Mouse (Mus musculus): ENCODE results near the gene Pdik1l.
A peak's percentile ranks its signal among the peaks of the same experiment; 100 is the strongest.

Gene Pdik1l

DNA sequence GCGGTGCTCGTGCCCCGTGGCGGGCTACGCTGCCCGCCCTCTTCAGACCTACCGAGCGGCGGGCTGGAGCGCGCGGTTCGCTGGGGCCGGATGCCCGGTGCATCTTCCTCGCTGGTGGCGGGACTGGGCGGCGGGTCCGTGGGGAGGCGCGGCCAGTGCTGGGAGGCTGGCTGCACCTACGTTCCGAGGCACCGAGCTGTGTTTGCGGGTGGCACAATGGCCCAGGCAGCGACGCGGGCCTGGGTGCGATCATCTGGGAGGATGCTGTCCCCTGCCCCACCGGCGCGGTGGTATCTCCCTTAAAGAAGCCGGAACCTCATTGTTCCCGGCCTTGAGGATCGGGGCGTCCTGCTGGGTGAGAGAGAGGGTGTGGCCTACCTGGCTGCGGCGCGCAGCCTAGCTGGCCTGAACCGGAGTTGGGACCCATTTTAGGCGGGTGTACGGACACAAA lies at the start of gene Pdik1l:
Gene Pdik1l, minus strand, starts transcription at position 321 of the 451 bp plus-strand sequence.
- DNase-seq (ENCODE audit: extremely low read depth, low read depth) = peak; percentile 76

DNA sequence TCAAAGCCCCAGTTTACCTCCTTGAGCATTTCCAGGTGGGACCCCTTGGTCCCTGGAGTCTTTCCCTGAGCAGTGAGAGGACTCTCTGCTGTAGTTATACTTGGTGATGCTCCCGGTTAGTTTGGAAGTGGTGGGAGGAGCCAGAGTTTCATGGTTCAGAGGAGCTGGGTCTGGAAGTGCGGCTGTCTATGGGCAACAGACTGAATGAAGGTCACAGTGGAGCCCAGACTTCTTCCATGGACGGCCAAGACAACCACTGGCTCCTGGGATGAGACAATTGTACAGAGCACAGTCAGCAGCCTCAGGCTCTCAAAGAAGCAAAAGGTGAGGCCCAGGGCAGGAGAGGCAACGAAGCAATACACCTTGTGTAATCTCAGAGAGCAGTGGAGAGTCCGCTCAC lies 42.6 kb upstream of the Pdik1l start:
- no peak for DNase-seq (ENCODE audit: extremely low read depth, low read depth)

DNA sequence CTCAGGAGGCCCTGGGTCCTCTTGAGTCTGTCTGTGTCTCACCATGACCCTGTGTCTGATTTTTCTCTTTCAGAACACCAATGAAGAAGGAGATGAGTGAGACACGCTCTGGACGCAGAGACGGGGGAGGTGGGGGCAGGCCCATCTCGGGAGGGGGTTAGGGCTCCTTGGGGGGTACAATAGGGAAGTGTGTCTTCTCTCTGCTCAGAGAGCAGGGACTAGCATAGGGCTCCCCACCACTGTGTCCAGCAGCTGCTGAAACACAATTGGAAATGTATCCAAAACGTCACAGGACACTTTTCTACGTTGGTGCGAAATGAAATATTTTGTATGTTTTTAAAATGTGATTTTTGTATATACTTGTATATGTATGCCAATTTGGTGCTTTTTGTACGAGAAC lies 41.1 kb upstream of the Pdik1l start:
- no peak for DNase-seq (ENCODE audit: extremely low read depth, low read depth)

DNA sequence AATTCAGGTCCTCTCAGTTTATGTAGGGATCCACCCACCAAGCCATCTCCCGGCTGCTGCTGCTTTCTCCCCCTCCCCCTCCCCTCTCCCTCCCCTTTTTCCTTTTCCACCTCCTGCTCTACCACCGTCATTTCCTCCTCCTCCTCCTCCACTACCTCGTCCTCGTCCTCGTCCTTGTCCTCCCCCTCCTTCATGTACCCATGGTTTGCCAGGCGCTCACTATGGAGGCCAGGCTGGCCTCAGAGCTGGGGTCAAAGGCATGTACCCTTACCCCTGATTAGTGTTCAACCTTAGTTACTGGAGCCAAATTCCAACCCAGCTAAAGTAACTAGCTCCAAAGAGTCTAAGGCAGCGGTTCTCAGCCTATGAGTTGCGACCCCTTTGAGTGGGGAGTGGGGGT lies 40.5 kb upstream of the Pdik1l start:
- no peak for DNase-seq (ENCODE audit: extremely low read depth, low read depth)

DNA sequence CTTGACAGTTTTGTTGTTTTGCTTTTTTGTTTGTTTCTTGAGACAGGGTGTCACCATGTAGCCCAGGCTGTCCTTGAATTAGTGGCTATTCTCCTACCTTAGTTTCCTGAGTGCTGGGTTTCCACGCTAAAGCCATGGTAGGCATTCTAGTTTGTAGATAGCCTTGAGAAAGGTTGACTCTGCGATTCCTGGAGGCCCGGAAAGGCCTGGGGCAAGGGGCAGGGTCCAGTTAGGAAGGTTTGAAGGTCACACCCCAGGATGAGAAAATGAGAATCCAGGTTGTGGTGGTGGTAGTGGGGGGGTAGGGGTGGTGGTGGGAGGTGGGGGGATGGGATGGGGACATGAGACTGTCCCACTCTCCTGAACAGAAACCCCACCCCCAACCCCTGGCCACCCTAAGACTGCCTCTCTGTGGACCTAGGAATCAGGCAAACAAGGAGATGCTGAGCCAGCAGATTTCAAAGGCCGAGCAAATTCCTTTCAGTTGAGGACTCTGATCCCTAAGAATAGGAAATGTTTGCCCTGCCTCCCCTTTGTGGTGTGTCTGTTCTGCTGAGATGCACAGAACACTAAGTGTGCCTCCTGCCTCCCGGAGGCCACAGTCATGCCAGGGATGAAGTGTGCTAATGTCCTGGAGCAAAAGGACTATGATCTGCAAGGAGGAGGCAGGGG lies 39.3 kb upstream of the Pdik1l start:
- DNase-seq (ENCODE audit: extremely low read depth, low read depth) = no peak

DNA sequence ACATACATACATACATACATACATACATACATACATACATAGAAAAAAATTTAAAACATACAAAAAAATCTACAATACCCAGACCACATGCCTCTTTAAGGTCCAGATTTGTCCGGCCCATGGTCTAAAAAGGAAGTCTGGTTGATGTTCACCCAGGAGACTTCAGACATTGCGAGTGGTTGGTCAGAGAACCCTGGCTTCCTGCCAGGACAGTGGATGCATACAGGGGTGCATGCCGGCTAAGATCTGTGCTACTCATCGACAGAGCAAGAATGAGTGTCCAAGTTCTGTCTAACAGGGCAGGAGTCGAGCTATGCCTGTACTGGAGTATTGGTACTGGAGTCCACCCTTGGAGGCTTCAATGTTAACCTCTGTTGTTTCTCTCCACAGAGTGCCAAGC lies 37.0 kb upstream of the Pdik1l start:
- DNase-seq (ENCODE audit: extremely low read depth, low read depth) = no peak

DNA sequence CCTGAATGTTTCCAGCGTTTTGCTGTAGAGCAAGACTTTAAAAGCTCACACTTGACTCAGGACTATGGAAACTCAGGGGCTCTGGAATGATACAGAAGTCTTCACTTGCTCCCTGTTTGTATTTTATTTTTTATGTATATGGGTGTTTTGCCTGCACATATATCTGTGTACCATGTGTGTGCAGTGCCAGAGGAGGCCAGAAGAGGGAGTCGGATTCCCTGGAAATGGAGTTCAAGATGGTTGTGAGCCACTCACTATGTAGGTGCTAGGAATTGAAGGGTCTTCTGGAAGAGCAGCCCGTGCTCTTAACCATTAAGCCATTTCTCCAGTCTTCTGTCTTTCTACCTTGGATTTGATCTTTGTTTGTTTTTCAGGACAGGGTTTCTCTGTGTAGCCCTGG lies 33.8 kb upstream of the Pdik1l start:
- DNase-seq (ENCODE audit: extremely low read depth, low read depth) = no peak

DNA sequence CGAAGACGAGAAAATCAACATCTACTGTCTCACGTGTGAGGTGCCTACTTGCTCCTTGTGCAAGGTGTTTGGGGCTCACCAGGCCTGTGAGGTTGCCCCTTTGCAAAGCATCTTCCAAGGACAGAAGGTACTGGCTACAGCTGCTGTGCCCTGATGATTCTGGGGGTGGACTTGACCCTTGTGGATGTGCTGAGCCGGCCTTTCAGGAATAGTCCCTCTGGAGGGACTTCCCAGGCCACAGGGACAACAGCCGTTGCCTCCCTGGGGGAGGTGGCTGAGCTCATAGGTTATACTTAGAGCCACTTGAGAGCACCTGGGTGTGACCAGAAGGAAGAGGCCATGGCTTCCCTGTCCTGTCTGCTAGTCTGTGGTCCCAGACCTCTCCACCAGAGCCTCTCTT lies 32.0 kb upstream of the Pdik1l start:
- DNase-seq (ENCODE audit: extremely low read depth, low read depth) = no peak

DNA sequence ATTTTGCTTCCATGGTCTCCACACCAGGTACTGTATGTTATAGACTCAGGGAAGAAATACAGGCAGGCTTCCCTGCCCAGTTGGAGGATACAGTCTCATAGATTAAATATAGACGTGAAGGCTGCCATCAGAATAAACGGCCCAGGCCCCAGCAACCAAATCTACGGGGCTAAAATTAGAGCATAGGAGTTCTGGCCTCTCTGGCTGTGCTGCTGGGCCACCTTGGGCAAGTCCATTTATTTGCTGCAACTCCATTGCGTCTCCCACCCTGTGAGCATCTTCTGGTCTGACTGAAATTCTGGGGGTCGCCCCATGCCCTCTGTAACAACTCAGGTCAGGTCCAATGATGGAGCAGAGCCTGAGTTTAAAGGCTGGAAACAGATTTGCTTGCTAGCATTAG lies 31.4 kb upstream of the Pdik1l start:
- no peak for DNase-seq (ENCODE audit: extremely low read depth, low read depth)

DNA sequence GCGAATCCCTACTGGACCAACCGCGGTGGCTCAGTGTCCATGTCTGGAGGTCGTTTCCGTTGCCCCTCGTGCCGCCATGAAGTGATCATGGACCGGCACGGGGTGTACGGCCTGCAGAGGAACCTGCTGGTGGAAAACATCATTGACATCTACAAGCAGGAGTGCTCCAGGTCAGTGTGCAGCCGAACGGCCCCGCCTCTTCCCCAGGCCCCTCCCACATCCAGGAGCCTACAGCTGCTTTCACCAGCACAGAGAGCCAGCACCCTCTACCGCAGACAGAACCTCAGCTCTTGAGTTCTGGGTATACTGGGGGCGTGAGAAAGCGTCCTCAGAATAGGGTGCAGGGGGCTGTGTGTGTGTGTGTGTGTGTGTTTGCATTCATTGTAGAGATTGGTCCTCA lies 28.7 kb upstream of the Pdik1l start:
- DNase-seq (ENCODE audit: extremely low read depth, low read depth) = no peak

DNA sequence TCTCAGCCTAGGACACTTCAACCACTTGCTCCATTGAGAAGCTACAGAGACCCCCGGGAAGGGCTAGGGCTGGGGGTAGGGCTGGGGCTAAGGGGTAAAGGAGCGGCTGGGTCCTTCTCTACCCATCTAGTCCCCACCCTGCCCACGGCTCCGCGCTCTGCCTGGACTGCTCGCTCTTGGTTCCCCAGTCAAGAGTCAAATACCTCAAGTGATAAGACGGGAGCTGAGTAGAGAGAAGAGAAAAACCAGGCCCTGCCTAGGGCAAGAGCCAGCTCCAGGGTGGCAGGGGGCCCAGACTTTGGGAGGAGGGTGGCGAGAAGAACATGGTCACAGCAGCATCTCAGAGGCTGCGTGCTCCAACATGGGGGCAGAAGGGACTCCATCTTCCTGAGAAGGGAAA lies 27.8 kb upstream of the Pdik1l start:
- no peak for DNase-seq (ENCODE audit: extremely low read depth, low read depth)

DNA sequence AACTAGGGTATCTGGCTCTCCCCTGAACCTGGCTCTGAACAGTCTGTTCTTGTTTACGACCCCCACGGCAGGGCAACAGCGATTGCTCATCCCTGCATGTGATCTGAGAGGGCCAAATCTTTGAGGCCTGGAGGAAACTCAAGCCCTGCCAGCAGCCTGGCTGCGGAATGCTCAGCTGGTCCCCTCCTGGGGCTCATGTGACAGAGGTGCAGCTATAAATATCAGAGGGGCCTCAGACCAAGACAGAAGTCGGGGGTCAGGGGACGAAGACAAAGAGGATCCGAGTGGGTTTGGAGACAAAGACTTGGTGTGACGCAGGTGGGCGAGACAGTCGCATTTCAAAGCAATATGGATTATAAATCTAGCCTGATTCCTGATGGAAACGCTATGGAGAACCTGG lies 27.2 kb upstream of the Pdik1l start, which contains the start of gene Trim63:
Gene Trim63, plus strand, starts transcription at position 245 of the 400 bp plus-strand sequence.
- no peak for DNase-seq (ENCODE audit: extremely low read depth, low read depth)

DNA sequence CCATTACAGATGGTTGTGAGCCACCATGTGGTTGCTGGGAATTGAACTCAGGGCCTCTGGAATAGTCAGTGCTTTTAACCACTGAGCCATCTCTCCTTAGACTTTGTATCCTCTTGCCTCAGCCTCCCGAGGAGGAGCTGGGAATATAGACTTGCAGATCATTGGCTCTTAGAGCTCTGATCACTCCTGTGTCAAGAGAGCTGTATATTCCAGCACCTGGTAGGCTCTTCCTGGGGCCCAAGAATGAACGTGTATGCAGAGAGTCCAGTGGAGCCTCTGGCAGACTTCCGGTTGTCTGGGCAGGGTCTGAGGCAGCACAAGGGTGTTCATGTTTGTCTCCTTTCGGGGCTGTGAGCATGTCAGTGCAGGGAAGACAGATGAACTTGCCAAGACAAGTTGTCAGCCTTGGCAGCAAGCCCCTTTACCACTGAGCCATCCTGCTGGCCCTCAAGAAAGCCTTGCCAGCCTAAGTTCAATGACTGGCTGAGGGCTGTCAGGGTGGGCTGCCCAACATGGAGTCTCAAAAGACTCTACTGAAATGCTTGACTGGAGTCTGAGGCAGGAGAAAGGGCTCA lies 26.5 kb upstream of the Pdik1l start:
- no peak for DNase-seq (ENCODE audit: extremely low read depth, low read depth)

DNA sequence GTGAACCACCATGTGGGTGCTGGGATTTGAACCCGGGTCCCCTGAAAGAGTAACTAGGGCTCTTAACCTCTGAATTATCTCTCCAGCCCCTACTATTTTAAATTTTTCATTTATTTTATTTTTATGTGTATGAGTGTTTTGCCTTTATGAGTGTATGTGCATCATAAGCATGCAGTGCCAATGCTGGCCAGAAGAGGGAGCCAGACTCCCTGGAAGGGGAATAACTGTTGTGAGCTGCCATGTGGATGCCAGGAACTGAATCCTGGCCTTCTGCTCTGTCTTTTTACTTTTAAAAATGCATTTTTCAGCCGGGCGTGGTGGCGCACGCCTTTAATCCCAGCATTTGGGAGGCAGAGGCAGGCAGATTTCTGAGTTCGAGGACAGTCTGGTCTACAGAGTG lies 25.2 kb upstream of the Pdik1l start:
- DNase-seq (ENCODE audit: extremely low read depth, low read depth) = peak; percentile 14

DNA sequence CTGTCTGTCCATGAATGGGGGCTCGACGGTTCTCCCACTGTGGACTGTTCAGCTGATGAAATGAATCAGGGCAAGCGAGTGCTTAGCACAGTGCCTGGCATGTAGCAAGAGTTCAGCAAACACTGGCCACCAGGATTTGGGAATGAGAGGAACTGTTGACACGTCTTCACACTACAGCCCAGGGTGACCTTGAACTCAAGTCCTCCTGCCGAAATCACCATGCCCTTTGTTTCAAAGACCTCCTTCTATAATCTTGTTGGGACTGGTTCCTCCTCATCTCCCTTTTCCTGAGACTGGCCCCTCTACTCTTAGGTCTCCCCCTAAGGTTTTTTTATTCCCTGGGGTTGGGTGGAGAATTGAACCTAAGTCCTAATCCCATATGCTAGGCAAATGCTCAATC lies 24.6 kb upstream of the Pdik1l start:
- DNase-seq (ENCODE audit: extremely low read depth, low read depth) = no peak

DNA sequence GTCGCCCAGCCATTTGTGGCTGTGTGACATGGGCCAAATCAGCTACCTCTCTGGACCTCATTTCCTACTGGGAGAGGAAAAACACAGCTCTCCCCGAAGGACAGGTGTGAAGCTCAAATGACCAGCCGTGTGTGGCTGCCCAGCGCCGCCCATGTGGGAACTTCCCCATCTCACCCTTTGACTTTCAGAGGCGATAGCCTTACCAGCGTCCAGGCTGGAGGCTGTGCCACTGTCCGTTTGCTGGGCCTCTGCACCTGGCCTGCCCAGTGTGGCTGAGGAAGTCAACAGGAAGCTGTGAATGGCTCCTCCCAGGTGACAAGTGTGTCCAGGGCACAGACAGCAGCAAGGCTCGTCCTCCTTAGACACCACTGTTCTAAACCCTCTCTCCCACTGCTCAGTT lies 24.1 kb upstream of the Pdik1l start:
- DNase-seq (ENCODE audit: extremely low read depth, low read depth) = no peak

DNA sequence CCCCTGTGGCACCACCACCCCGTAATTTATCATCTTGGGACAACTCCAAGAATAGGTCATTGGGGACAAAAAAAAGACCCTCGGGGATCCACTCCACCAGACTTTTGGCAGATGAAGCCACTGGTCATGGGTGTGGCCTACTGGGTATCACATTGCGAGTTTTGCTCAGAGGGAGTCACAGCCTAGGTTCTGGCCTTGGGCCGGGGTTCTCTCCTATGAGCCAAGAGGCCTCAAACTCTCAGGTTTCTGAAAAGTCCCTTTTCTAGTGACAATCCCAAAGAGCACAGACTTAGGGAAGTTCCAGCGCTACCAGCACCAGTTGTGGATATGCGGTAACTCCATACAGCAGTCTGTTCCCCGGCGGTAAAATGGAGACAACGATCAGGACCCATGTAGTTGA lies 23.0 kb upstream of the Pdik1l start:
- no peak for DNase-seq (ENCODE audit: extremely low read depth, low read depth)

DNA sequence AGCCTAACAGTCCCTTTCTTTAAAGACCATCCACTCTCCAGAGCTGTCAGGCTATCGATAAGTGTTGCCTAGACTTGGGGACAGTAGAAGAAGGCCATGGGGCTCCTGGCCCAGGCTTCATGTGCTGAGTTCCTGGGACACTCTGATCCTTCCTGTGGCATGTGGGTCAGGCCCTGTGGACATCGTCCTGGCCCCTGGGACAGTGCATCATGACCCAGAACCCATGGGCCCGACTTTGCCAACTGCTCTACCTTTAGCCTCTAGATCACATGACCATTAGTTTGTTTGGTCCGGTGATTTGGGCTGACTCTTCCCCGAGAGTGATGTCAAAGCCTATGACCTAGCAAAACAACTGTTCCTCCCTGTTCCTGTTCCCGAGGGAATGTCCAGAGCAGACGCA lies 22.4 kb upstream of the Pdik1l start:
- DNase-seq (ENCODE audit: extremely low read depth, low read depth) = no peak

DNA sequence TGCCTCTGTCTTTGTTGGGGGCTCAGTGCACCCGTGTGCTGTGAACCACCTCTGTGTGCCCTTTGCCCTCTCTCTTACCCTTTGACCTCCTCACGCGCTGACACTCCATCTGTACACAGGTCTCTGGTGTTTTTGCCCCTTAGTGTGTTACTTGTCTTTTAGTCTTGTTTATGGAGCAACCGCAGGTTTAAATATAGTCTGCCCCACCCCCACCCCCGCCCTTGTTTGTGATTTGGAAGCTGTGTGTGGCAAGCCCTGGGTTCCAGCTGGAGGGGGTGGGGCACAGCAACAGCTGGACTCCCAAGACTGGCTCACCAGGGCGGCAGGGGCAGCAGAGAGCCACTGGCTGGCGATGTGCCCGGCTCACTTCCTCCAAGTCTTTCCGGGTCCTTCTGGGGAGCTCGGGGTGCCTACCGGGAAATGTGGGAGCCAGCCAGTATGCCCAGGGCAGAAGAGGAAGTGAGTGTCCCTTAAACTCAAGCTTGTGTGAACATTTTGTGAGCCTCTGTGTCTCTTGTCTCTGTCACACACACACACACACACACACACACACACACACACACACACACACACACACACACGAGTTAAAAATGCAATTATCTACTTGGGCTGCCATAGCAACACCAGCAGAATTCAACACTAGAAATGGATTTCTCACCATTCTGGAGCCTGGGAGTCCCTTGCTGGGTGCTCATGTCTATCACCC lies 19.8 kb upstream of the Pdik1l start:
- peak; percentile 24 for DNase-seq (ENCODE audit: extremely low read depth, low read depth)

DNA sequence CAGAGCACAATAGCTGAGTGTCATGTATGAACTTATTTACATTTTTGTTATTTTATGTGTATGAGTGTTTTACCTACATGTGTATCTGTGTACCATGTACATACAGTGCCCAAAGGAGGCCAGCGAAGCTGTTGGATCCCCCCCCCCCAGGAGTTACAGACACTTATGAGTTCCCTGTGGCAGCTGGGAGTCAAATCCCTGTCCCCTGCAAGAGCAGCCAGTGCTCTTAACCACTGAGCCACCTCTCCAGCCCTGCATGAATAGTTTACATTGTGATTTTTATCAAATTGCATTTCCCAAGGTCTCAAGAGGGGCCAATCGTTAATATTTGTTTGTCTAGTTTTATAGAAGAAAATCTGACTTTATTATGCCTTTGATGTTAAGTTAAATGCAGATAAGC lies 19.3 kb upstream of the Pdik1l start:
- DNase-seq (ENCODE audit: extremely low read depth, low read depth) = no peak

DNA sequence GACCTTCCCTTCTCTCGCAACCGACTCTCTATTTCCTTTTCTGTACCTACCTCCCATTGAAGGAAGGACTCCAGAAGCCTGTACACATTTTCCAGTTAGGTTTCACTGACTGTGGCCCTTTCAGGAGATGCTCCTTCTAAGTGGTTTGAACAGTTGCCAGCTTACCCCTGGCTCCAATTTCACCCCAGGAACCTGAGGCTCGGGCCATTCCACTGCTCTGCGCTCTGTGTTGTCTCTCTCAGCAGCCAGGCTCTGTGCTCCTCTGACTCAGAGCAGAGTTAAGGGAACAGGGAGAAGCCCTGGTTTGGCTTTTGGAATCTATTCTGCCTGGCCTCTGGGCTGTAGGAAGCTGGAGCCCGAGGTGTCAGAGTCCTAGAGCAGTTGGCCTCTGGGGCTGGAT lies 14.4 kb upstream of the Pdik1l start:
- DNase-seq (ENCODE audit: extremely low read depth, low read depth) = no peak

DNA sequence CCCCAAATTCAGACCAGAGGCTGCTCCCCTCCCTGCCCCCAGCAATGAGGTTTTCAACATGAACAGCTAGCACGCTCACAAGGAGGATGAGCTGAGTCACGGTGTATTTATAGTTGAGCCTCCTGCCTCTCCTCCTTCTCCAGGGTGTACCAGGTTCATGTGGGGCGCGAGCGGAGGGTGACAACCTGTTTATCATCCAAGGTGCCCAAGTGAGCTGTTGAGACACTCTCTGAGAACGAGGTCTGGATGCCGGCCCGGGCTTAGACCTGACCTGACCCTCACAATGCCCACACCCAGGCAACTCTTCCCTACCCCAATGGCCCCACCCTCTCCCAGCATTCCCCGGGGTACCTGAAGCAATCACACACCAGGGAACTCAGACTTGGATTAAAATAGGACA lies 12.6 kb upstream of the Pdik1l start:
- no peak for DNase-seq (ENCODE audit: extremely low read depth, low read depth)

DNA sequence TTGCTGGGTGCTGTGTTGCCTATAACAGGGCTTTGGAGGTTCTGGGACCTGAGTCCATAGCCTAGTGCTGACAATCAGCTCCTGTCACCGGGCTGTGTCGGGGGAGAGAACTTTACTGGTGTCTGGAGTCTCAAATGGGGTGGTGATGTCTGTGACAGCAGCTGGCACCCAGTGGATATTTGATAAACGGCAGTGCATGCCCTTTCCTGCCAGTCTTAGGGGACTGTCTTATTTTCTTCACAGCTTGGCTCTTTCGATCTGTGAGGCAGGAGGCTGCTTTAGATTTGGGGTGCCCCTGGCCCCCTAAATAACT lies 11.8 kb upstream of the Pdik1l start:
- no peak for DNase-seq (ENCODE audit: extremely low read depth, low read depth)

All from MEL-GATA-1-ER (cell line).